Mouse (Mus musculus) thymus, postnatal 4 days (tissue): ENCODE measurements around the gene Thnsl1.

Source experiments
- DNase-seq: peaks from one replicate; pipeline ENCODE4 v3.0.0; 2021

The Thnsl1 gene

GRCm38 (mm10) chr2:21204912-21205830 is at the start of gene Thnsl1, which contains the start of gene Enkur:
Gene Thnsl1, plus strand, starts transcription at chr2:21205724.
Gene Enkur, minus strand, starts transcription at chr2:21205365.
- peak; percentile 100 for DNase-seq

- no peak for DNase-seq
Measured at GRCm38 (mm10) chr2:21164296-21164695, 41.2 kb upstream of the Thnsl1 start.

DNA sequence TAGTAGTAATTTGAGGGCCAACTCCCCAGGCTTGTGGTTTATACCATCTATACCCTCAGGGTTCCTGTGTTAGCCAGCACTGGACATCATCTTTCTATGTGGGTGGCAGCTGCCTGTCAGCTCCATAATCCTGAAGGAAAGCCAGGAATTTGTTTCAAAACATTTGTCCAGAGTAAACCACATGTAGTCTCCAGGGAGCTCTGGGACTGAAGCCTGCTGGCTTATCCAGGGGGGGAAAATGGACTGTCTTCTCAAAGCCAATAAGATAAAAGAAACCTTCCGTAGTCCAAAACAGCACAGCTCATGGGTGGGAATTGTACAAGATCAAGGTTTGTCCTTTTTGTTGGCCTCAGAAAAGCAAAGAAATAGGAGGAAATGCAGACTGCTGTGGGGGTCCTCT is 37.6 kb upstream of the Thnsl1 start:
- no peak for DNase-seq

DNA sequence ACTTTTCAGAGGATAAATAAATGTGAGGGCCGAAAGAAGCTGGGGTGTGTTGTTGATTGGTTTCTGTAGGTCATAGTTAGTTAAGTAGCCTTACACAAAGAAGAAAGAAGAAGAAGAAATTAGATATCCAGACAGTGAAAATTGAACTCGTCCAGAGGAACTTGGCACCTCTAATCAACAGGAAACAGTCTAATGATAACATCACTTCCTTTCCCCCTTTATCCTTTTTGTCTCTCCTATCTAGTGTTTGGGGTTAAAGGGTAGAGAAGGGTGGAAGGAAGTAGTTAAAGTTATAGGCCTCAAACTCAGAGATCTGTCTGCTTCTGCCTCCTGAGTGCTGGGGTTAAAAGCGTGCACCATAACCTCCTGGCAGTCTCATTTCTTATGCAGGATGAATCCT is 32.7 kb upstream of the Thnsl1 start:
- no peak for DNase-seq

DNA sequence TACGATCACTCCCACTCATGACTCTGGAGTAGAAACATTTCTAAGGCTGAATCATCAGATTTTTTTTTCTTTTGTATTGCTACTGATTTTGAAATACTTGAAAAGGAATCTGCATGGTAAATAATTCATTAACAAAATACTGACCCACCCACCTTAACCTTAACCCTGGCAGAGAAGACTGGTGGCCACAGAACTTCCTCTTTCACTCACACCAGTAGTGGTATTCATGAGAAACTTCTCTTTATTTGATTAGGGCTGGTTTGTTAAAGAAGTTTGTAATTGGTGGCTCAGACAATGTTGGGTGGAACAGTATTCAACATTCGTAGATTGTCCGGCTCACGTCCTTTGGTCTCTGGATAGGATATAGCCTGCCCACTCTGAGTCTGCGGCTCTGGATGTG is 26.4 kb upstream of the Thnsl1 start:
- DNase-seq = no peak

DNA sequence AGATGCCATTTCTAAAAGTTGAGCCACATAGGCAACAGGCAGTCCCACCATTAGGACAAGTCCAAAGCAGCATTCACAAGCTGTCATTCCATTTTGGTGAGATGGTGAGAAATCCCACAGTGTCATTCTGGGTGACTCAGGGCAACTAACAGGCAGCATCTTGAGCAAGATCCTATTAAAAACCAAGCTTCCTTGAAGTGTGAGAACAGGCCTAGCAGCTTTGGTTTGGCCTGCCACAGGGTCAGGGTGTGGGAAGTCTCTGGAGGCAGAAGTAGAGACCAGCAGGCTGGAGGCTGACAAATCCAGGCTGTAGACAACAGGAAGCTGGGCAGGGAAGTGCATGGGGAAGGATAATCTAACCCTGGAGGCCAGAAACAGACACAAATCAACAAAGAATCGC is 22.7 kb upstream of the Thnsl1 start:
- DNase-seq = no peak

DNA sequence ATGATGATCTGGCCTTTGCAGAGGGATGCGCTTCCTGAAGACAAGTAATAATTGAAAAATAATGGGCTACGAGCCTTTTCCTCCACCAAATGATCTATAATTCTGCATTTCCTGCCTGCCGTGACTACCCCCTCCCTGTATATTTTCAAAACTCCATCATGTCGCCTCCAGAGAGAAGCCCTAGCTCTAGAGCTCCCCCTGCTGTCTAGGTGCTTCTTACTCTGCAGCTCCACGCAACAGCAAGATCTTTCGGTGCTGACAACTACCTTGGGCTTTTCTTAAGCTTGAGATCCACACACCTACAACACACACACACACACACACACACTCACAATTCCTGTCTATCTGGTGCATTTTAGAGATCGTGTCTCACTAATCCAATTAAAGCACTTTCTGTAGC is 17.9 kb upstream of the Thnsl1 start:
- peak; percentile 81 for DNase-seq

GRCm38 (mm10) chr2:21188610-21189009 is 16.9 kb upstream of the Thnsl1 start:
- DNase-seq = no peak

- DNase-seq = no peak
Measured at GRCm38 (mm10) chr2:21191232-21191631, 14.3 kb upstream of the Thnsl1 start.

DNA sequence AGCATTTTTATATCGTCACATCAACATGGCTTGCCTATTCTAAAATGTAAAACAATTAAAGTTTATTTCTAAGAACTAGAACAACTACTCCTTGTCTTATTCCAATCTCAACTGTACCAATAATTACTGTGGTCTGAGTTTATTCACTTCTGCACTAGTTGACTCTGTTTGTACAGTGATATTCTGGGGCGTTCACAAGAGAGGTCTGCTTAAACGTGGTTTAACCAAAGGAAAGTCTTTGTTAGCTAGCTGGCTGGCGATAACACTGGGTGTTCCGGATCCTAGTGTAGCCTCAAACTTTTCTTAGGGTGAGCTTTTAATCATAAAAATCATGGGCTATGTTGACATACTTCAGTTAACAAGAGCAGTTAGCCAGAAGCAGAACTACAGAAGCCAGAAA is 10.3 kb upstream of the Thnsl1 start:
- DNase-seq = no peak

DNA sequence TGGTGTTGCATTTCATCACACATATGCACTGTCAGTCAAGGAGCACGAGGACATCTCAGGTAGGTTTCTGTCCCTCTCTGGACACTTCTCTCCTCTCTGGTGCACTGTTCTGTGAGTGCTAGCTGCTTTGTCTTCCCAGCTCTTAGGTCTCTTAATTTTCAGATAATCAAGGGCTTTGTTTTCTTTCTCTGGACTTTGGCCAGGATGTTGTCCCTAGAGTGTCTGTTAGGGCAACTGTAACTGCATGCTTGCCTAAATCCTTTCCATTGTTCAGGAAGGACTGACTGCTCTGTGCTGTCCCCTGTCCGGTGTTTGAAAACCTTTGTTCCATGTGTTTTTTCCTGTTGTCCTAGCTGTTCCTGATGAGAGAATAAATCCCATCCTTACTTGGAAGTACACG is 6.5 kb upstream of the Thnsl1 start:
- DNase-seq = no peak

GRCm38 (mm10) chr2:21202754-21203153 is 2.8 kb upstream of the Thnsl1 start:
- no peak for DNase-seq

DNA sequence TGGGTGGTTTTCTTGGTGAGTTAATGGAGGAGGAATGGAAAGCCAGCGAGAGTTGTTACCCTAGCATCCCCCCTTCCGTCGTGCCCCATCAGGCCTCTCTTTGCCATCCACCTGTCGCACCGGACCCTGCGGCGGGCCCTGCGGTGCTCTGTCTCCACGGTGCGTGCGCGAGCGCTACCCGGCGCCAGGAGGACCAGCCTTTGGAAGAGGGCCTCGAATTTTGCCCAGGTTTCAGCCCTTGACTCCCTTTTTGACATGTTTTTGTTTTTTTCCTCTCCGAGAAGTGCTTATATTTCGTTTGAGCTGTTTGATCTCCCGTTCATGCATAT is 271 bp downstream of the Thnsl1 start:
- DNase-seq = no peak

DNA sequence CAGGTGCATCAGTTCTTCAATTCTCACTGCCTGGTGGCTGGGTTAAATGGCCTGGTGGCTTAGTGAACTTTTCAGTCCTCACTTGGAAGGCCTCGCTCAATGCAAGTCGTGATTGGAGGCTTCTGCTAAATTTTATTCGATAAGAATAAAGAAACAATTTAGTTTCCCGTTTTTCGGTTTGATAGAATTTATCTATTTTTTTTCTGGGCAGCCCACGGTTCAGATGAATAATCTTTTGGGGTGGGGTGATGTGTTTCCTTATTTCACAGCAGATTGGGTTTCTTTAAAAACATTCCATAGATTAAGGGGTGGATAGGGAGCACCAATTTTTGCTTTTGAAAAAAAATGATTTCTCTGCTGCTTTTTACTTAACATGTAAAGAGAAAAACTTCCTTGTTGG is 754 bp downstream of the Thnsl1 start:
- DNase-seq = no peak

GRCm38 (mm10) chr2:21211361-21211760 is 5.8 kb downstream of the Thnsl1 start:
- DNase-seq = no peak

GRCm38 (mm10) chr2:21214322-21214721 is 8.8 kb downstream of the Thnsl1 start:
- no peak for DNase-seq

DNA sequence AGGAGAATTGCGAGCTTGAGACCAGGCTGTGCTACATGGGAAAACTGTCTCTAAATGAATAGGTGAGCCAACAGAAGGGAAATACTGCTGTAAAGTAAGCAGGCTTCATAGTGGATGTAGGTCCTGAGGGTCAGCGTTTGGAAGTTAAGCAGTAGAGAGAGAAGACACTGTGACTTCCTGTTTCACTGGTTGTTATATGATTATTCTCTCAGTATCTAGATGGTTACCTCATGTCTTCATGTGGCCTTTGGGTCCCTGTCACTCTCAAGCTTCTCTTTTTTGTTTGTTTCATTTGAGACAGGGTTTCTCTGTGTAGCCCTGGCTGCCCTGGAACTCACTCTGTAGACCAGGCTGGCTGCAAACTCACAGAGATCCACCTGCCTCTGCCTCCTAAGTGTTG is 9.8 kb downstream of the Thnsl1 start:
- DNase-seq = no peak

- DNase-seq = peak; percentile 34
Measured at GRCm38 (mm10) chr2:21222453-21223384, 17.2 kb downstream of the Thnsl1 start.

DNA sequence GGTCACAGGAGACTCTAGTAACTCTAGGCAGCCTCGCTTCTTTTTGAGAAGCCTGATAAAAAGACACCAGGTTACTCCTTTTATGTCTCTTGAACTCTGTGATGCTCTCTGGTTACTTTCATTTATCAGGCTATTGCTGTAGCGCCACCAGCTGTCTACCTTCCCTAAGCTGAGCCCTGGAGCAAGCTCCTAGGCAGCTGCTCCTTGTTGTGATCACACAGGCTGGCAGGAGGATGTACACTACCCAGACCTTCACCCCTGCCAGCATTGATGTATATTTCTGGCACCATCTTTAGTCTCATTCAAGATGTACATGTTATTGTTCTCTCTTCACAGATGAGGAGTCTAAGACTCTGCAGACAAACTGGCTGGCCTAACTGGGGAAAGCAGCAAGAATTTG is 24.8 kb downstream of the Thnsl1 start:
- peak; percentile 34 for DNase-seq

DNA sequence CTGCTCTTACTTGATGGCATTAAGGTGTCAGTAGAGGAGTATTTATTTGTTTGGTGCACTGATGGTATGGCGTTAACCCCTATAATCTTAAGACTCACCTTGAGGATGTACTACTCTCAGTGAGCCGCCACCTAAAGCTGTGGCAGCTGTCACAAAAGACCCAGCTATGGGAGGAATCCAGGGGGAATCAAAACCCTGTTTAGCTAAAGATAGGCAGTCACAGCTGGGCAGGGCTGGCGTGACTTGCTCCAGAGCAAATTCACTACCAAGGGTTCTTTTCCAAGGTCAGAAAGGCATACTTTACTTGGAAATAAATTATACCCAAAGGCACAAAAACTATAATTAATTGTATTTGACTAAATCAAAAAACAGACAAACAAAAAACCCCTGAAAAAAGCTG is 25.6 kb downstream of the Thnsl1 start:
- DNase-seq = no peak

DNA sequence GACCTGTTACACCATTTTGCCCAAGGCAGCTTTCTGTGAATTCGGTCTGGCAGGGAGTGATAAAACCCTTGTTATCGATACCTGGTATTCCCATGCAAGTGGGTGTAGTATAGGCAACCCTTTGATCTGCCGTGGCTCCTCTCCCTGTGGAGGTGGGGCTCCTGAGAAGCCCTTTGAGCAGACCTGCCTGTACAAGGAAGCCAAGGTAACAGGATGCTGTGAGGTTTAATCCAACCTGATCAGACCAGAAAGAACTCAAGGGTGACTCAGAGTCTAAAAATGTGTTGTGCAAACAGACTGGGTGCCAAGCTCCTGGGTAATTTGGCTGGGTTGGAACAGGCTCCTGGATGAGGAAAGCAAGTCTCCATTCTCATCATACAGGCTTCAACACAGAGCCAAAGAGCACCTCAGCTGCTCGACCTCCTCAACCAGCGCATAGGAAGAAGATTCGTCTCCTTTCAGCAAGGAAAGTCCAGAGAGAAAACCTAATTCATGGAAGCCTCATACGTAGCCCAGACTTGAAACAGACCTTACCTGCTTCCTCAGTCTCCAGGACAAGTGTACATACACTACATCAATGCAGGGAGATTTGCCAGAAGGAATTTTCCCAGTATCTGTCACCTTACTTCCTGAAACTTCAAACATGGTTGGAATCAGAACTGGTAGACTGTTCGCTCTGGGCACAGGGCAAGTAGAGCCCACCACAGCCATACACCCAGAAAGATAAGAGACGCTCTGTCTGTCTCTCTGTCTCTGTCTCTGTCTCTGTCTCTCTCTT is 29.5 kb downstream of the Thnsl1 start:
- DNase-seq = no peak

- no peak for DNase-seq
Measured at GRCm38 (mm10) chr2:21235844-21236386, 30.4 kb downstream of the Thnsl1 start.

DNA sequence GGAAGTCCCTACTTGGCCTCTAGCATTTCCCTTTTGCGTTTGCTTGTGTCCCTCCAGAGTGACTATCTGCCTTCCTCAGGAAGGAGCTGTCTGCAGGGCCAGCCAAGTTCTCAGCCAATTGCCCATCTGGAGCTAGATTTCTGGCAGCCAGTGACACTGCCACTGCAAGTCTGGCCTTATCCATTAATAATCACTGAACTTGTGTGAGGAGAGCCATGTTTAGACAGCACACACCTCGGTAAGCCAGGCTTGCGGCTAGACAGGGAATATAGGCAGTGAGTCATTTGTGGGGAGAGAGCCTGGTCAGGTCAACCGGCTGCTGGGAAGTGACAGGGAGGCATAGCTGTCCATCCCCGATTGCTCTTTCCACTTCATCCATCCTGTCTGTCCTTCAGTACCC is 31.3 kb downstream of the Thnsl1 start:
- no peak for DNase-seq
